Mouse (Mus musculus): ENCODE data around the gene Fbxl18. TPM values are rescaled to one million over a fixed set of nuclear protein-coding genes. Genes with fewer than 3 reads are reported as not detected.

Gene Fbxl18
- polyA plus RNA-seq, 1 experiment from 2014 or later = 8.2 TPM

- Histone ChIP-seq H3K27ac (ENCODE audit: low read length) (peak overlapping the region; percentile 100), H3K9ac (ENCODE audit: low read length) (peak overlapping the region; percentile 100), H3K4me2 (ENCODE audit: low read depth, low read length) (peak overlapping the region; percentile 83), H3K36me3 (ENCODE audit: control insufficient read depth, insufficient read depth, low read length) (peaks cover 21% of the 10 kb centered on the region), H3K4me3 (replicated peaks; ENCODE audit: low read length) (peak overlapping the region; percentile 86), H3K9me3 (replicated peaks; ENCODE audit: control insufficient read depth, low read length) (no peaks in the 10 kb centered on the region), H3K4me1 (ENCODE audit: control insufficient read depth, insufficient read depth, low read length) (peaks cover 40% of the 10 kb centered on the region), H3K27me3 (ENCODE audit: control insufficient read depth, insufficient read depth, low read length) (no peaks in the 10 kb centered on the region)
- 45% methylated on average over 5 of the region's 5 CpGs for WGBS
- no peak for ATAC-seq (ENCODE audit: insufficient read depth, low FRiP score)
Observed at GRCm38 (mm10) chr5:142907803-142908559, 12.8 kb upstream of the Fbxl18 start.

GRCm38 (mm10) chr5:142907048-142907802 lies 12.0 kb upstream of the Fbxl18 start:
- Histone ChIP-seq H3K4me2 (ENCODE audit: low read depth, low read length) (peak overlapping the region; percentile 83), H3K9ac (ENCODE audit: low read length) (peak overlapping the region; percentile 100), H3K4me1 (ENCODE audit: control insufficient read depth, insufficient read depth, low read length) (peaks cover 40% of the 10 kb centered on the region), H3K4me3 (replicated peaks; ENCODE audit: low read length) (peak overlapping the region; percentile 86), H3K27me3 (ENCODE audit: control insufficient read depth, insufficient read depth, low read length) (no peaks in the 10 kb centered on the region), H3K27ac (ENCODE audit: low read length) (peak overlapping the region; percentile 100), H3K36me3 (ENCODE audit: control insufficient read depth, insufficient read depth, low read length) (peaks cover 28% of the 10 kb centered on the region), H3K9me3 (replicated peaks; ENCODE audit: control insufficient read depth, low read length) (no peaks in the 10 kb centered on the region)
- peak; percentile 11; the same call in 1 of the 2 replicates for ATAC-seq (ENCODE audit: insufficient read depth, low FRiP score)
- 16% methylated on average over 14 of the region's 14 CpGs for WGBS

- WGBS = 1% methylated on average over 41 of the region's 41 CpGs
- H3K4me1 ChIP-seq (ENCODE audit: control insufficient read depth, insufficient read depth, low read length) = peaks cover 40% of the 10 kb centered on the region
Observed at GRCm38 (mm10) chr5:142906532-142907047, 11.4 kb upstream of the Fbxl18 start, which contains the start of gene Actb. Gene Actb (minus strand): TSS chr5:142906754.

DNA sequence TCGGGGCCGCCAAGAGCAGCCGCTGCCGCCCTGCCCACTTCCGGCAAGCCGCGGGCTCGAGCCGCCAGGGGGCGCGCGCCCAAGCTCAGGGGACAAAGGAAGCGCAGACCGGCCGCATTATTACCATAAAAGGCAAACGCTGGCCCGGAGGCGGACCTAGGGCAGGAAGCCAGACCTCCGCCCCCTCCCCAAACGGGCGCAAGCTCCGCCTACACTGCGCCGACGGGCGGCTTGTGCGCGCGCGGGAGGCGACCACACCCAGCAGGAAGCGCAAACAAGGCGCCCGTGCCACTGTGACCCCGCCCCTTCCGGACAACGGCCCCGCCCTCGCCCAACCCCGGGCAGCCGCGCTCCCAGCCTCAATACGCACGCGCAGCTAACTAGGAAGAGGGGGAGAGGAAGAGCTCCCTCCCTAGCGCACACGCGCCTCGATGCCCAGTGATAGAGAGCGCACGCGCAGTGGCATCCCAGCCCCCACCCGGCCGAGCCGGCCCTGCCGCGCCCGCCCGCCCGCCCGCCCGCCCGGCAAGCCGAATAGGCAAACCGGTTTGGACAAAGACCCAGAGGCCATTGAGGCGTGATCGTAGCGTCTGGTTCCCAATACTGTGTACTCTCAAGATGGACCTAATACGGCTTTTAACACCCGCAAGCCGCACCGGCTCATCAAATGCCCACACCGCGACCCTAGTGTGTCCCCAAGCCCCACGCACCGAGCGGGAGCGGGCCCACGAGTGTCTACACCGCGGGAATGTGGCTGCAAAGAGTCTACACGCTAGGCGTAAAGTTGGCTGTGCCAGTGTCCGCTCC lies 10.7 kb upstream of the Fbxl18 start:
- H3K4me2 ChIP-seq (ENCODE audit: low read depth, low read length) = peak overlapping the region; percentile 85
- peaks cover 40% of the 10 kb centered on the region for H3K4me1 ChIP-seq (ENCODE audit: control insufficient read depth, insufficient read depth, low read length)
- no peaks in the 10 kb centered on the region for H3K27me3 ChIP-seq (ENCODE audit: control insufficient read depth, insufficient read depth, low read length)
- peak overlapping the region; percentile 100 for H3K9ac ChIP-seq (ENCODE audit: low read length)
- H3K9me3 ChIP-seq (replicated peaks; ENCODE audit: control insufficient read depth, low read length) = no peaks in the 10 kb centered on the region
- under 1% methylated on average over 83 of the region's 84 CpGs for WGBS
- H3K4me3 ChIP-seq (replicated peaks; ENCODE audit: low read length) = peak overlapping the region; percentile 86
- H3K36me3 ChIP-seq (ENCODE audit: control insufficient read depth, insufficient read depth, low read length) = peaks cover 35% of the 10 kb centered on the region
- ATAC-seq (ENCODE audit: insufficient read depth, low FRiP score) = peak; percentile 85
- peak overlapping the region; percentile 100 for H3K27ac ChIP-seq (ENCODE audit: low read length)

More at GRCm38 (mm10) chr5:142906532-142907047, 11.4 kb upstream of the Fbxl18 start, which contains the start of gene Actb:
- Histone ChIP-seq H3K9ac (ENCODE audit: low read length) (peak within 1 kb of the TSS; percentile 100), H3K27ac (ENCODE audit: low read length) (peak within 1 kb of the TSS; percentile 100), H3K36me3 (ENCODE audit: control insufficient read depth, insufficient read depth, low read length) (peaks cover 34% of the 10 kb centered on the region), H3K4me3 (replicated peaks; ENCODE audit: low read length) (peak within 1 kb of the TSS; percentile 86), H3K4me2 (ENCODE audit: low read depth, low read length) (peak within 1 kb of the TSS; percentile 85), H3K9me3 (replicated peaks; ENCODE audit: control insufficient read depth, low read length) (no peaks in the 10 kb centered on the region), H3K27me3 (ENCODE audit: control insufficient read depth, insufficient read depth, low read length) (no peaks in the 10 kb centered on the region)
- ATAC-seq (ENCODE audit: insufficient read depth, low FRiP score) = peak; percentile 78

GRCm38 (mm10) chr5:142905038-142905695 lies 9.9 kb upstream of the Fbxl18 start:
- peak overlapping the region; percentile 100 for H3K9ac ChIP-seq (ENCODE audit: low read length)
- peaks cover 39% of the 10 kb centered on the region for H3K4me1 ChIP-seq (ENCODE audit: control insufficient read depth, insufficient read depth, low read length)
- no peaks in the 10 kb centered on the region for H3K27me3 ChIP-seq (ENCODE audit: control insufficient read depth, insufficient read depth, low read length)
- H3K4me3 ChIP-seq (replicated peaks; ENCODE audit: low read length) = peak overlapping the region; percentile 86
- peak overlapping the region; percentile 85 for H3K4me2 ChIP-seq (ENCODE audit: low read depth, low read length)
- H3K27ac ChIP-seq (ENCODE audit: low read length) = peak overlapping the region; percentile 100
- ATAC-seq (ENCODE audit: insufficient read depth, low FRiP score) = no peak
- H3K36me3 ChIP-seq (ENCODE audit: control insufficient read depth, insufficient read depth, low read length) = peaks cover 39% of the 10 kb centered on the region
- 2% methylated on average over 27 of the region's 27 CpGs for WGBS
- no peaks in the 10 kb centered on the region for H3K9me3 ChIP-seq (replicated peaks; ENCODE audit: control insufficient read depth, low read length)

GRCm38 (mm10) chr5:142904208-142905037 lies 9.2 kb upstream of the Fbxl18 start:
- peak overlapping the region; percentile 86 for H3K4me3 ChIP-seq (replicated peaks; ENCODE audit: low read length)
- WGBS = 59% methylated on average over 19 of the region's 19 CpGs
- no peak for ATAC-seq (ENCODE audit: insufficient read depth, low FRiP score)
- H3K4me2 ChIP-seq (ENCODE audit: low read depth, low read length) = peak overlapping the region; percentile 85
- H3K27ac ChIP-seq (ENCODE audit: low read length) = peak overlapping the region; percentile 100
- peaks cover 31% of the 10 kb centered on the region for H3K4me1 ChIP-seq (ENCODE audit: control insufficient read depth, insufficient read depth, low read length)
- H3K36me3 ChIP-seq (ENCODE audit: control insufficient read depth, insufficient read depth, low read length) = peaks cover 39% of the 10 kb centered on the region
- peak overlapping the region; percentile 100 for H3K9ac ChIP-seq (ENCODE audit: low read length)
- H3K9me3 ChIP-seq (replicated peaks; ENCODE audit: control insufficient read depth, low read length) = no peaks in the 10 kb centered on the region
- H3K27me3 ChIP-seq (ENCODE audit: control insufficient read depth, insufficient read depth, low read length) = no peaks in the 10 kb centered on the region

DNA sequence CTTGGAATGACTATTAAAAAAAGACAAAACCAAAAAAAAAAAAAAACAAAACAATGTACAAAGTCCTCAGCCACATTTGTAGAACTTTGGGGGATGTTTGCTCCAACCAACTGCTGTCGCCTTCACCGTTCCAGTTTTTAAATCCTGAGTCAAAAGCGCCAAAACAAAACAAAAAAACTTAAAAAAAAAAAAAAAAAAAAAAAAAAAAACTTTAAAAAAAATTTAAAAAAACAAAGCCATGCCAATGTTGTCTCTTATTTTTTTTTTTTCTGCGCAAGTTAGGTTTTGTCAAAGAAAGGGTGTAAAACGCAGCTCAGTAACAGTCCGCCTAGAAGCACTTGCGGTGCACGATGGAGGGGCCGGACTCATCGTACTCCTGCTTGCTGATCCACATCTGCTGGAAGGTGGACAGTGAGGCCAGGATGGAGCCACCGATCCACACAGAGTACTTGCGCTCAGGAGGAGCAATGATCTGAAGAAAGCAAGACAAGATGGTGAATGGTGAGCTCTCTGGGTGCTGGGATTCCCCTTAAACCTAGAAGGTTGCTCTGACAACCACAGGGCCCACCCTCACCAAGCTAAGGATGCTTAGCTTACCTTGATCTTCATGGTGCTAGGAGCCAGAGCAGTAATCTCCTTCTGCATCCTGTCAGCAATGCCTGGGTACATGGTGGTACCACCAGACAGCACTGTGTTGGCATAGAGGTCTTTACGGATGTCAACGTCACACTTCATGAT lies 8.4 kb upstream of the Fbxl18 start:
- Histone ChIP-seq H3K27ac (ENCODE audit: low read length) (peak overlapping the region; percentile 100), H3K36me3 (ENCODE audit: control insufficient read depth, insufficient read depth, low read length) (peaks cover 39% of the 10 kb centered on the region), H3K9ac (ENCODE audit: low read length) (peak overlapping the region; percentile 100), H3K9me3 (replicated peaks; ENCODE audit: control insufficient read depth, low read length) (no peaks in the 10 kb centered on the region), H3K4me1 (ENCODE audit: control insufficient read depth, insufficient read depth, low read length) (peaks cover 23% of the 10 kb centered on the region), H3K4me2 (ENCODE audit: low read depth, low read length) (peak overlapping the region; percentile 85), H3K27me3 (ENCODE audit: control insufficient read depth, insufficient read depth, low read length) (no peaks in the 10 kb centered on the region), H3K4me3 (replicated peaks; ENCODE audit: low read length) (peak overlapping the region; percentile 86)
- ATAC-seq (ENCODE audit: insufficient read depth, low FRiP score) = no peak
- 66% methylated on average over 14 of the region's 14 CpGs for WGBS

All from stomach, embryonic 16.5 days (tissue).